Mouse (Mus musculus) megakaryocyte, embryonic 14.5 days (primary cell): Measurements from ENCODE around the gene Fbxl5.

Source experiments
- FLI1 ChIP-seq: IDR thresholded peaks from 2 replicates; pipeline ENCODE4 v1.6.1; 2012; ENCODE audit warnings: low read length, inconsistent platforms, mixed read lengths
- GATA1 ChIP-seq: IDR thresholded peaks from 3 replicates; pipeline ENCODE4 v1.6.1; 2012; ENCODE audit warnings: mixed read lengths, low read length, inconsistent platforms, borderline replicate concordance

DNA sequence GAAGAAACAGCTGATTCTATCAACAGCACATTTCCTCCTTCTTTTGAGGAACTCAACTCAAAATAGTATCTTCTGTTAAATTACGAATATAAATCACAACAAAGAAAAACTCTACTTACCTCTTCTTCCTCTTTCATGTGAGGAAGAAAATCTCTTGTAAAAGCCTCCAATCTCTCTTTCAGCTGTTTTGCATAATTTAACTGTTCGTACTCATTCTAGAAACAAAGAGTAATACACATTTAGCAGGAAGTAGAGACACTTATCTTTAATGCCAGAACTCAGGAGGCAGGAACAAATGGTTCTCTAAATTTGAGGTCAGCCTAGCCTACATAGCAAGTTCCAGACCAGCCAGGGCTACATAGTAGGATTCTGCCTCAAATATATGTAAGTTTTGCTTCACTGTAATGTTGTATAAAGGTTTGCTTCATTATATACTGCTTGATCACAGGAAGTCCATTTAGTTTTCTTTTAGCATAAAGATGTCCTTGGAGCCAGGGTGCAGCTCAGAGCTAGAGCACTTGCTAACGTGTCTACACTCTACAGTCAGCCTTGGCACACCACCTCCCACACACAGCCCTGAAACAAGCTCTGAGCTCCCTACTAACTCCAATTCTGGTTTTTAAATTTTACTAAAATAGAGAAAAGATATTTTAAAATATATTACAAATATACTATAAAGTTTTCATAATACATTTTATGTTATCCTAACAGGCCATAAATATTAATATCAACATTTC is 50.7 kb downstream of the Fbxl5 start:
- TF ChIP-seq GATA1 = no peak
- TF ChIP-seq FLI1 = no peak
